Mouse (Mus musculus) central nervous system, embryonic 14 days (tissue): Measurements from ENCODE around the gene Misp. TPM values are rescaled to one million over a fixed set of nuclear protein-coding genes. Genes with fewer than 3 reads are reported as not detected.

Experiments used
- polyA plus RNA-seq: library from polyadenylated mRNA; depleted of rRNA; stranded (reverse); fragments of >200 nt; gene quantifications from 2 replicates; pipeline ENCODE4 v1.2.3, GENCODE M21; 2012; rRNA removed

Gene Misp
- polyA plus RNA-seq, result 0.93 and 0.94 TPM in 2 replicates

DNA sequence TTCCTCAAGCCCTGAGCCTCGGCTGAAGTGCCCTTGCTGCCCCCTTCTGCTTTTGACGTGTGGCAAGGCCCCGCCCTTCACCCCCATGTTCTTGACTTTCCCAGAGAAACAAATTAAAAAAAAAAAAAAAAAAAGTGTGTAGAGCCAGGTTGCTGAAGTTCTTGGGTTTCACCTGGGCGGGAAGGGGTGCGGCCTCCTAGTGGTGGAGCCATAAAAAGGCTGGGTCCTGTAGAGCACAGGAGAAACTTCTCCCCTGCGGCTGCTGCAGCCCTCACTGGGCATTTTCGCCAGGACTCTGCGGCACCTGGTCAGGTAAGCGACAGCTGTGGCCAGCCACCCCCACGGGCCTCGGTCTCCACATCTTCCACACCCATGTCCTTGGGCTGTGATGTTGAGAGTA is at the start of gene Misp:
Gene Misp, plus strand, starts transcription at position 208 of the 400 bp plus-strand sequence.

DNA sequence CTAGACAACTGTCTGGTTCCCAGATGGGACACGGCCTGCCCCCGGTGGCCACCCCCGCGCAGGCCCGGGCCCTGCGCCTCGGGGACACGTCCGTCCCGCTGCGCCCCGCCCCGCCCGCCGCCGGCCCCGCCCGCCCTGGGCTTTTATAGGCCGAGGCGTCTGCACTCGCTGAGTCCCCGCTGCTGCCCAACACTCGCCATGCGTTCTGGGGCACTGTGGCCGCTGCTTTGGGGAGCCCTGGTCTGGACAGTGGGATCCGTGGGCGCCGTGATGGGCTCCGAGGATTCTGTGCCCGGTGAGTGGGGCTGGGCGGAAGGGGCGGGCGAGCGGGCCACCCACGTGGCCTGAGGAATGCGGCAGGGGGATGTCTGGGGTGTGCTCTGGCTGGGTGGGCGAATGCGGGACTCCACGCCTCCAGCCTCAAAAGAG is 43.7 kb upstream of the Misp start, which contains the start of gene Fstl3:
Gene Fstl3, plus strand, starts transcription at position 170 of the 429 bp plus-strand sequence.

DNA sequence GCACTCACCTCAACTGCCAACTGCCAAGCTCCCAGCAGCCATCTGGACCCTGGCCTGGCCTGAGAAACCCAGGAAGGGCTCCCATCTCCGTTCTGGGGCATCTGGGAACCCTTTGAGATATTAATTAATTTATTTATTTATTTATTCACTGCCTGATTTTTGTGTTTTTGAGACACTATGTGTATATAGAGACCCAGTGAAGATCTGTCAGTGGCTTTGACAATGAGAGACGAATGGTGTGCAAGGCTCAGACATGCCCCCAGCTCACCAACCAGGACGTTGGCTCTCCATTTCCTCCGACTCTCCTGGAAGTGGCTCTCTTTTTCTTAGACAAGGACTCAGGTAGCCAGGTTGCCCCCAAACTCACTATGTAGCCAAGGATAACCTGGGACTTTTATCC is 29.9 kb upstream of the Misp start, which contains the start of gene Prss57:
Gene Prss57, minus strand, starts transcription at position 101 of the 400 bp plus-strand sequence.

DNA sequence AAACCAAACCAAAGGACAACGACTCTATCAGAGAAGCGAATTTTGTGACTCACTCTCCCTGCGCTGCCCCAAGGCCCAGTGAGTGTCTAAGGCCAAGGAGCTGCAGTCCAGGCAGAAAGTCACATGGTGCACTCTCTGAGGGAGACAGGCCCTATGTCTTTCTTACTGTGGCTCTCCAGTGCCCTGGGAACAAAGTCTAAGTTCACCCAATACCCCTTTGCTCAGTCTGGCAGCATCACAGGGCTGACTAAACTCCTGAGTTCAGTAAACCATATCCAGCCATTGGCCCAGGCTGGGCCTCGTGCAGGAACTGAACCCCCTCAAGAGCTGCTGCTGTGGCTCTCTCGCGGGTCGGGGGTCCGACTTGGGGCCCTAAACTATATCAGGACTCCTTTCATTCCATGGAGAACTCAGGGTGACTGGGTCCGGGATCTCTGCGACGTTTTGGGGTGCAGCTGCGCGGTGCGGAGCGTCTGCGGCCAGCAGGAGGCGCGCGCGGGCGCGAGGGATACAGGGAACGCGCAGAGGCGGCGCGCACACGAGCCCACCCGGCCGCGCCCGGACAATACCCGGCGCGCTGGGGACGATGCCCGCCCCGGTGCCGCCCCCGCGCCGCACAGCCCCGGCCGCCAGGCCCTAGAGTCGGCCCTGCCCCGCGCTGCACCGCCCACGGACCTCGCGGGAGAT is 27.6 kb upstream of the Misp start, which contains the start of gene Palm:
Gene Palm, plus strand, starts transcription at position 522 of the 687 bp plus-strand sequence.

DNA sequence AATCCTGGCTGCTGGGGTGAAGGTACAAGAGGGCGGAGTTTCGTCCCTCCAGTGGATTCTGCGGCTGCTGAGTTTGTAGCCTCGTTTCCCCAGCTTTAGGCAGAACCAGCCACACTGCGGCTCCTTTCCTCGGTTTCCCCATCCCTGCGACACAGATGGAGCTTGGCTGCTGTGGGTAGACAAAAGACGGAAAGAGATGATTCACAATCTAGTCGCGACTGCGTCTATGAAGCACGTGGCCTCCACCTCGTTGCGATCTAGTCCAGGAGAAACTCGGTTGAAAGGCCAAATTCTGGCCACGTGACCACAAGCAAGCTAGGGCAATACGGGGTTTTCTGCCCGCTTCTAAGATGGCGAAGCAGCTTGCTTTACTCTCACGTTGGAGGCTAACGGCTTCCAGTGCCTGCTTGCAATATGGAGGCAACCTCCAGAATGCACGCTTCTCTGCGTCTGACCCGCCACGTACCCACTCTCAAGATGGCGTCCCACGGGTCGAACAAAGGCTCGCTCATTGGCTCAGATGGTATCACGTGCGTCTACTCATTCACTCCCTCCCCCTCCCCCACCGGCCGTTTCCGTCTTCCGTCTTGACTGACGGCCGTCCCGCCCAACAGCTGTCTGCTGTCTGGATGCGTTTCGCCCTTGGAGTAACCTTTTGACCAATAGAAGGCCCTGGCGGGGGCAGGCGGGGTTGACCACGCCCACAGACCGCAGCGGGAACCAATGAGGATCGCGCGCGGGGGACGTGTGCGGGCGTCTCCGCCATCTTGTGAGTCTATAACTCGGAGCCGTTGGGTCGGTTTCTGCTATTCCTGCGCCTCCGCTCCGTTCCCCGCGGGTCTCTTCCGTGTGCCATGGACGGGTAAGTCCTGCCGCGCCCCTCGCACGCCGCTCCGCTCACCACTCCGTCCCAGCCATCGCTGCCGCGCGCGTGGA is 33.3 kb downstream of the Misp start, which contains the start of gene Ptbp1:
Gene Ptbp1, plus strand, starts transcription at position 568 of the 936 bp plus-strand sequence.

DNA sequence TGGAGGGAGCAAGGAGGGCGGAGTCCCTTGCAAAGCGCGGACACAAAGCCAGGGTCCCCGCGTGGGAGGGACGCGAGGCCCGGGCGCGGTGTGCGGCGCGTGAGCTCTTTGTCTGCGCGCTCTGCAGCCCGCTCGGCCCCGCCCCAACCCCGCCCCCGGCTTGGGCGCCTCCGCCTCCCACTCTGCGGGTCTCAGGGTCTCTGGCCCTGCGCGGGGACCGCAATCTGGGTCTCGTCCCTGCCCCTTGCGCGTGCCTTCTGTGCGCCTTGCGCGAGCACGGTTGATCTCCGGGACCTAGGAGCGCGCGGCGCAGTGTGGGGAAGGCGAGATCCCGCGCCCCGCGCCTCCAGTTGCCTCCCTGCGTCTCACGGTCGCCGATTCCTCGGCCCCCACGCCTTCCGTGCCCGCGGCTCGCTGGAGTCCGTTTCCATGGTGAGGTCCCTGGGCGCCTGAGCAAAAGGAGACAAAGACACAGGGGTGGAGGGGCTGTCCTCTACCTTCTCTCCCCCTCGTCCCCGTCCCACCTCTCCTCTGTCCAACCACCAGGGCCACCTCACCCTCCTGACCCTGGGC is 53.6 kb downstream of the Misp start, which contains the start of the genes Prtn3 and Plppr3:
Gene Prtn3, plus strand, starts transcription at position 187 of the 573 bp plus-strand sequence.
Gene Plppr3, minus strand, starts transcription at position 345 of the 573 bp plus-strand sequence.

Other genes starting within 250 kb of the Misp start
- not detected in 2 replicates for gene Theg, start 233.7 kb upstream of the Misp start, polyA plus RNA-seq
- gene C2cd4c, start 207.0 kb upstream of the Misp start, polyA plus RNA-seq, result 5.7 and 7.0 TPM in 2 replicates
- 41.4 and 51.8 TPM in 2 replicates for gene Shc2, start 183.1 kb upstream of the Misp start, polyA plus RNA-seq
- 0.13 TPM in 1 of 2 replicates, not detected in the other for gene Odf3l2, start 175.3 kb upstream of the Misp start, polyA plus RNA-seq
- 0.74 and 1.9 TPM in 2 replicates for gene Madcam1, start 156.4 kb upstream of the Misp start, polyA plus RNA-seq
- 71.9 and 73.4 TPM in 2 replicates for gene Tpgs1, start 151.6 kb upstream of the Misp start, polyA plus RNA-seq
- gene Cdc34, start 138.8 kb upstream of the Misp start, polyA plus RNA-seq, result 129 and 130 TPM in 2 replicates
- gene Gzmm, start 132.0 kb upstream of the Misp start, polyA plus RNA-seq, result 1.2 and 1.8 TPM in 2 replicates
- gene Bsg, start 116.5 kb upstream of the Misp start, polyA plus RNA-seq, result 479 and 560 TPM in 2 replicates
- gene Hcn2, start 104.4 kb upstream of the Misp start, polyA plus RNA-seq, result 7.4 and 8.4 TPM in 2 replicates
- gene Polrmt, start 74.4 kb upstream of the Misp start, polyA plus RNA-seq, result 63.8 and 70.7 TPM in 2 replicates
- 0.55 and 0.59 TPM in 2 replicates for gene Fgf22, start 65.9 kb upstream of the Misp start, polyA plus RNA-seq
- gene Rnf126, start 54.0 kb upstream of the Misp start, polyA plus RNA-seq, result 151 and 157 TPM in 2 replicates
- 1.9 and 3.5 TPM in 2 replicates for gene Fstl3, start 43.7 kb upstream of the Misp start, polyA plus RNA-seq
- 0.10 and 0.13 TPM in 2 replicates for gene Prss57, start 30.0 kb upstream of the Misp start, polyA plus RNA-seq
- 138 and 149 TPM in 2 replicates for gene Palm, start 27.4 kb upstream of the Misp start, polyA plus RNA-seq
- 210 and 249 TPM in 2 replicates for gene Ptbp1, start 33.4 kb downstream of the Misp start, polyA plus RNA-seq
- 14.8 and 17.6 TPM in 2 replicates for gene Prtn3, start 53.5 kb downstream of the Misp start, polyA plus RNA-seq
- gene Plppr3, start 53.6 kb downstream of the Misp start, polyA plus RNA-seq, result 764 and 843 TPM in 2 replicates
- gene Elane, start 65.3 kb downstream of the Misp start, polyA plus RNA-seq, result 0.29 and 0.48 TPM in 2 replicates
- gene Cfd, start 69.9 kb downstream of the Misp start, polyA plus RNA-seq, result 0.32 and 0.45 TPM in 2 replicates
- gene Med16, start 87.9 kb downstream of the Misp start, polyA plus RNA-seq, result 72.2 and 72.6 TPM in 2 replicates
- not detected in 2 replicates for gene Gm26602, start 89.9 kb downstream of the Misp start, polyA plus RNA-seq
- gene Kiss1r, start 96.0 kb downstream of the Misp start, polyA plus RNA-seq, result 2.9 and 3.3 TPM in 2 replicates
- 151 and 165 TPM in 2 replicates for gene R3hdm4, start 100.2 kb downstream of the Misp start, polyA plus RNA-seq
- 5.7 and 5.8 TPM in 2 replicates for gene Arid3a, start 106.1 kb downstream of the Misp start, polyA plus RNA-seq
- 56.8 and 61.0 TPM in 2 replicates for gene Wdr18, start 139.2 kb downstream of the Misp start, polyA plus RNA-seq
- 0.28 and 0.36 TPM in 2 replicates for gene Grin3b, start 149.7 kb downstream of the Misp start, polyA plus RNA-seq
- gene Tmem259, start 163.3 kb downstream of the Misp start, polyA plus RNA-seq, result 232 and 237 TPM in 2 replicates
- 24.5 and 48.2 TPM in 2 replicates for gene Cnn2, start 167.6 kb downstream of the Misp start, polyA plus RNA-seq
- 11.6 and 12.4 TPM in 2 replicates for gene Abca7, start 175.5 kb downstream of the Misp start, polyA plus RNA-seq
- 4.7 and 6.9 TPM in 2 replicates for gene Arhgap45, start 195.7 kb downstream of the Misp start, polyA plus RNA-seq
- gene Polr2e, start 218.8 kb downstream of the Misp start, polyA plus RNA-seq, result 262 and 267 TPM in 2 replicates
- gene Gpx4, start 226.2 kb downstream of the Misp start, polyA plus RNA-seq, result 405 and 406 TPM in 2 replicates